Mouse (Mus musculus) forebrain, embryonic 11.5 days (tissue): Measurements from ENCODE around the gene Anks1. TPM values are rescaled to one million over a fixed set of nuclear protein-coding genes. Genes with fewer than 3 reads are reported as not detected.
"Not testable (repeated sequence)": the region's sequence is repeated elsewhere in the genome, so short reads cannot be mapped to it uniquely, and the experiment has no call there.

Source experiments
- ATAC-seq: fragments of 200-750 bp; cut with Nextera tagmentation; replicated peaks from 2 replicates; pipeline ENCODE4 v1.8.0; 2017; ENCODE audit warnings: moderate TSS enrichment; ENCODE audit not compliant: low FRiP score
- DNase-seq: peaks from one replicate; pipeline ENCODE4 v3.0.0-alpha.2; 2017; ENCODE audit warnings: low spot score
- H3K27ac ChIP-seq: fragments of 300-500 bp; sonication (generic); 2 replicates; pipeline ENCODE4 v1.5.1; 2014; ENCODE audit warnings: low read depth, low read length
- H3K27me3 ChIP-seq: fragments of 300-500 bp; sonication (generic); 2 replicates; pipeline ENCODE4 v1.6.1; 2014; ENCODE audit warnings: mild to moderate bottlenecking, low read length, mixed read lengths; ENCODE audit not compliant: control insufficient read depth, insufficient read depth
- H3K36me3 ChIP-seq: fragments of 300-500 bp; sonication (generic); 2 replicates; pipeline ENCODE4 v1.6.1; 2014; ENCODE audit warnings: mild to moderate bottlenecking, low read length, moderate library complexity, mixed read lengths; ENCODE audit not compliant: control insufficient read depth, insufficient read depth
- H3K4me1 ChIP-seq: fragments of 300-500 bp; sonication (generic); replicated peaks from 2 replicates; pipeline ENCODE4 v1.6.1; 2014; ENCODE audit warnings: low read length, mixed read lengths; ENCODE audit not compliant: control insufficient read depth, insufficient read depth
- H3K4me2 ChIP-seq: fragments of 300-500 bp; sonication (generic); 2 replicates; pipeline ENCODE4 v1.6.1; 2014; ENCODE audit warnings: low read depth, mild to moderate bottlenecking, low read length, moderate library complexity, mixed read lengths; ENCODE audit not compliant: severe bottlenecking
- H3K4me3 ChIP-seq: fragments of 300-500 bp; sonication (generic); 2 replicates; pipeline ENCODE4 v1.5.1; 2014; ENCODE audit warnings: low read depth, low read length
- H3K9ac ChIP-seq: fragments of 300-500 bp; sonication (generic); 2 replicates; pipeline ENCODE4 v1.6.1; 2014; ENCODE audit warnings: low read length
- H3K9me3 ChIP-seq: fragments of 300-500 bp; sonication (generic); 2 replicates; pipeline ENCODE4 v1.6.1; 2016; ENCODE audit warnings: low read length, mixed read lengths; ENCODE audit not compliant: control insufficient read depth
- WGBS: fragments of 180-500 bp; shearing (Covaris S2); extraction: QIAGEN DNeasy Blood & Tissue Kit; methylation state at CpG from one replicate; pipeline ENCODE4 v1.1.7; 2014; 5-methylcytosine and 5-hydroxymethylcytosine counted together
- polyA plus RNA-seq: library from polyadenylated mRNA; unstranded; fragments of >200 nt; fragmentation: Nextera tagmentation; extraction: Ambion mirVana; gene quantifications from 2 replicates; pipeline ENCODE4 v1.2.1, GENCODE M21; 2014

The Anks1 gene
- polyA plus RNA-seq, 1 experiment from 2014 or later, result 42.6 TPM

DNA sequence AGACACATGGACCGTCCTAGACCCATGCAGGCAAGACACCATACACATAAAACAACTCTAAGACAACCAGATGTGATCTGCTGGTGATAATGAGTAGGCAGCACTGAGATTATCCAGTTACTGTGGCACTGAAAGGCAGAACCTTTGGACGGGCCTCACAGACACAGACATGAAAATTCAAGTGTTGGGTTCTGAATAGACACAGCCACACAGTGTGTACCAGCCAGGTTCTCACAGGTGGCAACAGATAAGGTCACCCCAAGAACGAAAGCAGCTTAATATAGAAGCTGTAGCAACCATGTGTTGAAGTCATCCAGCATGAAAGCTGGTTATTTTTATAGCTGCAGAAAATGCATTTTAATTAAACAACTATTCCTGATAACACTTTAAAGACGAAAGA lies 64.2 kb downstream of the Anks1 start:
- H3K9ac ChIP-seq, result no peak overlapping the region
- no peak overlapping the region for H3K4me3 ChIP-seq
- no peak overlapping the region for H3K27ac ChIP-seq
- H3K36me3 ChIP-seq, result no peaks in the 10 kb centered on the region; the same call in 1 of the 2 replicates
- no peak for ATAC-seq
- no peak for DNase-seq
- no peak overlapping the region for H3K4me2 ChIP-seq
- no peaks in the 10 kb centered on the region for H3K9me3 ChIP-seq
- 93% methylated on average over 4 of the region's 4 CpGs for WGBS
- no peaks in the 10 kb centered on the region for H3K27me3 ChIP-seq
- H3K4me1 ChIP-seq, result no peaks in the 10 kb centered on the region

DNA sequence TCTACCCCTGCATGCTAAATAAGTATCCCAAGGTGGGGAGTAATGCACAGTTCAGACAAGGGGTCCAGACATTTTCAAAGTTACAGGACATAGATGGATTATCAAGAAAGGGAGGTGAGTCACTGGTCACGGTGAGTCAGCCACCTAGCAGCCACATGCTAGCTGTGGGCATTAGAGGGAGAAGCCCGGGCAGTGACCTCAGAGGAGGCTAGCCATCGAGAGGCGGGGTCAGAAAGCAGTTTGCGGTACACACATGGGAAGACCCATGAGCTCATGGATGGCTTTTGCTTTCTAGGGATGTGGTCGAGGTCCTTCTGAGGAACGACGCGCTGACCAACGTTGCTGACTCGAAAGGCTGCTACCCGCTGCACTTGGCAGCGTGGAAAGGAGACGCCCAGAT lies 67.2 kb downstream of the Anks1 start:
- Histone ChIP-seq H3K4me2 (no peak overlapping the region), H3K4me3 (no peak overlapping the region), H3K27me3 (no peaks in the 10 kb centered on the region), H3K9me3 (no peaks in the 10 kb centered on the region), H3K36me3 (no peaks in the 10 kb centered on the region; the same call in 1 of the 2 replicates), H3K27ac (no peak overlapping the region), H3K9ac (no peak overlapping the region), H3K4me1 (no peaks in the 10 kb centered on the region)
- no peak for DNase-seq
- 92% methylated on average over 14 of the region's 14 CpGs for WGBS
- no peak for ATAC-seq

DNA sequence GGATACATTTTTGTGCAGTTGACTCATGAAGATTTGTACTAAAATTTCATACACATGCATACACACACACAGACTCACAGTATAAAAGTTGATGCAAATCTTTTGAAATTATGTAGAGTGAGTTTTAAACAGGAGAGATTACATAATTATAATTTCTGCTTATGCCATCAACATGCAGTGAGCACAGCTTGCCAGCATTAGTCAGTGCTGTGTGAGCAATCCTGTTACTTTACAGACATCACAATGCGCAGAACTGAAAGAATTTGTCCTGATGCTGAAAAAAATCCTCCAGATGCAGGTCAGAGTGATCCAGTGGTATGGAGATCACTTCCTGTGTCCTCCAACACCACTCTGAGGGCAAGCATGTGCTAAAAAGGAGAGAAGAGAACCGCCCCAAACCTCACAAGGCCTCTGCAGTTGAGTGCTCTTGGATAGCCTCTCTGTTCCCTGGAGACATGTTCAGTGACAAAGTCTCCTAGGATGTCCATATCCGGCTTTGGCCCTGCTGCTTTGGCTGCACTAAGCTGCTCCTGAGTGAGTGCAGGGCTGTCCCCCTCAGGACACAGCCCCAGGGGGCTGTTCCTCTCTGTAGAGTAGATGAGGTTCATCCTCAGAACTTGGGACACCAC lies 68.0 kb downstream of the Anks1 start:
- H3K9ac ChIP-seq, result no peak overlapping the region
- WGBS, result 94% methylated on average over 3 of the region's 3 CpGs
- H3K27me3 ChIP-seq, result no peaks in the 10 kb centered on the region
- no peak overlapping the region for H3K4me2 ChIP-seq
- DNase-seq, result no peak
- no peaks in the 10 kb centered on the region for H3K4me1 ChIP-seq
- H3K27ac ChIP-seq, result no peak overlapping the region
- H3K36me3 ChIP-seq, result no peaks in the 10 kb centered on the region; the same call in 1 of the 2 replicates
- no peak overlapping the region for H3K4me3 ChIP-seq
- no peak for ATAC-seq
- H3K9me3 ChIP-seq, result no peaks in the 10 kb centered on the region

DNA sequence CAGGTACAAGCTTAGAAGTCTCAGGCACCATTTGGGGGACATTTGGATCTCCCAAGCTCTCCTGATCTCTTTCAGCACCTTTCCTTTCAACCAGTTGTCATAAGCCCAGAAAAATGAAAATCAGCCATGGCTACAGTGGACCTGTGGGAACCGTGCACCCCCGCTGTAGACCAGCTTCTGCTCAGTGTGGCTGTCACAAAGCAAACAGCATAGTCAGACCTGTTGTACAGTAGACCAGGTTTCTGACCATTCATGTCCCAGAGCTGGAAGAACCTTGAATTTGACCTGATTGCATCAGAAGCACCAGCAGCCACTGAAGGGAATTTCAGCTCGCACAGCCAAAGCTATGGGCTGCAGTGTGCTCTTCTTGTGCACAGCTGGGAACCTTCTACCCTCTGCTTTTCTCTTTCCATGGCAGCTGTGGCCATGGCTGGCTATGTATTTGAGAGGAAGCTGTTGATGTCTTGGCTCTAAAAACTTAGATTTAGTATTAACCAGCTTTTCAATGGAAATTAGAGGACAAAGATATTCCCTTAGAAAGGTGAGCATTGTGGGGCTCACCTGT lies 71.4 kb downstream of the Anks1 start:
- DNase-seq (no peak), ATAC-seq (no peak)
- H3K4me3 ChIP-seq, result no peak overlapping the region
- H3K9me3 ChIP-seq, result no peaks in the 10 kb centered on the region
- no peaks in the 10 kb centered on the region for H3K4me1 ChIP-seq
- H3K4me2 ChIP-seq, result no peak overlapping the region
- no peak overlapping the region for H3K27ac ChIP-seq
- no peak overlapping the region for H3K9ac ChIP-seq
- H3K36me3 ChIP-seq, result no peaks in the 10 kb centered on the region; the same call in 1 of the 2 replicates
- H3K27me3 ChIP-seq, result no peaks in the 10 kb centered on the region
- 97% methylated on average over 3 of the region's 3 CpGs for WGBS

DNA sequence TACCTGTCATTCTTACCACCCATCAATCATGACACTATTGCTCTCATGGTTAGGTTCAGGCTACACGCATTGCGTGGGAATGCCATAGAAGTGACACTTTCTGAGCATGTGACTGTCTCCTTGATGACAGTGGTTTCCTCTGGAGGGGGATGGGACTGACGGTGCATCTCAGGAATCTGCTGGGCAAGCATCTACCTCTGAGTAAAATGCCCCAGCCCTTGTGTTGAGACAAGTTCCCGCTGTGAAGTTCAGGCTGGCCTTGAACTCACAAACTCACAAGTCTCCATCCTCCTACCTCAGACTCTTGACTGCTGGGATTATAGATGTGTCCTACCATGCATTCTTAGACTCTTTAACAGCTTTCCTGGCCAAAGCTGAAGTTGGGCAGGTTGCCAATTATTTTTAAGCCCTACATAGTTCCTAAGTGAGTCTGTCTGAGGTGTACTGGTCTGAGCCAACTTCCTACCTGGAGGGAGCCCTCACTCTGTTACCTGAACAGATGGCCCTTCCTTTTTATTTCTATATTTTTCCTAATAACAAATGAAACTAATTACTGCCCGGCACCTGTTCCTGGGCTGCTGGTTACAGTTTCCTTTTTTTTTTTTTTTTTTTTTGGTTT lies 72.5 kb downstream of the Anks1 start:
- no peak overlapping the region for H3K27ac ChIP-seq
- no peaks in the 10 kb centered on the region for H3K4me1 ChIP-seq
- H3K4me2 ChIP-seq, result no peak overlapping the region
- H3K36me3 ChIP-seq, result no peaks in the 10 kb centered on the region; the same call in 1 of the 2 replicates
- no peak overlapping the region for H3K4me3 ChIP-seq
- DNase-seq (no peak), ATAC-seq (no peak)
- no peaks in the 10 kb centered on the region for H3K9me3 ChIP-seq
- H3K9ac ChIP-seq, result no peak overlapping the region
- 90% methylated on average over 5 of the region's 5 CpGs for WGBS
- H3K27me3 ChIP-seq, result no peaks in the 10 kb centered on the region

DNA sequence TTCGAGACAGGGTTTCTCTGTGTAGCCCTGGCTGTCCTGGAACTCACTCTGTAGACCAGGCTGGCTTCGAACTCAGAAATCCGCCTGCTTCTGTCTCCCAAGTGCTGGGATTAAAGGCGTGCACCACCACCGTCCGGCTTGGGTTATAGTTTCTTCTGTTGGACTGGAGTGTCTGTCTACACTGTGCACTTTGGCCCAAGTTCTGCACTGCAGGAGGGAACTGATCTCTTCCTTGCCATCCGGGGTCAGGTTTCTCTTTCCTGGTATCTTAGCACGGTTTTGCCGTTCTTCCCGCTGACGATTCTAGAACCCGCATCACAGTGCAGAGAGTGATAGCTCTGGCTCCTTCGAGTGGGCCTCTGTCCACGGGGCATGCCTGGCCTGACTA lies 73.0 kb downstream of the Anks1 start:
- DNase-seq, H3K27ac ChIP-seq, H3K27me3 ChIP-seq, H3K4me2 ChIP-seq, H3K4me3 ChIP-seq, H3K4me1 ChIP-seq, H3K36me3 ChIP-seq, H3K9ac ChIP-seq, ATAC-seq, H3K9me3 ChIP-seq: not testable (repeated sequence)
- WGBS, result 90% methylated on average over 14 of the region's 14 CpGs

DNA sequence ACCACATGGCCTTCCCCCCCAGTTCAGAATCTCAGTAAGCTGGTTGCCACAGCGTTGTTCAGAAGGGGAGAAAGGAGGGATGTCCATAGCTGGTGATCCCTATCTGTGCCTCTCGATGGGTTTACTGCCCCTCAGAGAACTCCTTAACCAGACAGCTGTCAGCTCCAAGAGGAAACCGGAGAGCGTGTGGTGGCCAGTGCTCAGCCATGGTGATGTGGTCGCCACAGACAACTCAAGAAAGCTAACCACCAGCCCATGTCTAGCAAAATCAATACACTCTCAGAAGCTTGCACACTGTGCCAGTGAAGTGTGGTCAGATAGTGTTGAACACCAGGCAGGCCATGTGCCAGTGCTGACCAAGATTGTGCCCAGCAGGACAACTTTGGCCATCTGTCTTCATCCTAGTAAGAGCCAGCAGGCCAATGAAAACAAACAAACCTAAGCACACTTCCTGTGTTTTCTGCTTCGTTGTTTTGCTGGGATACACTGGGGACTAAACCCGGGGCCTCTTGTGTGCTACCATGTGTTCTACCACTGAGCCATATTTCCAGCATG lies 73.7 kb downstream of the Anks1 start:
- H3K27ac ChIP-seq, result no peak overlapping the region
- H3K9ac ChIP-seq, result no peak overlapping the region
- no peaks in the 10 kb centered on the region; the same call in 1 of the 2 replicates for H3K36me3 ChIP-seq
- no peaks in the 10 kb centered on the region for H3K4me1 ChIP-seq
- no peaks in the 10 kb centered on the region for H3K9me3 ChIP-seq
- H3K4me2 ChIP-seq, result no peak overlapping the region
- WGBS, result 92% methylated on average over 7 of the region's 7 CpGs
- H3K4me3 ChIP-seq, result no peak overlapping the region
- ATAC-seq (no peak), DNase-seq (no peak)
- H3K27me3 ChIP-seq, result no peaks in the 10 kb centered on the region

DNA sequence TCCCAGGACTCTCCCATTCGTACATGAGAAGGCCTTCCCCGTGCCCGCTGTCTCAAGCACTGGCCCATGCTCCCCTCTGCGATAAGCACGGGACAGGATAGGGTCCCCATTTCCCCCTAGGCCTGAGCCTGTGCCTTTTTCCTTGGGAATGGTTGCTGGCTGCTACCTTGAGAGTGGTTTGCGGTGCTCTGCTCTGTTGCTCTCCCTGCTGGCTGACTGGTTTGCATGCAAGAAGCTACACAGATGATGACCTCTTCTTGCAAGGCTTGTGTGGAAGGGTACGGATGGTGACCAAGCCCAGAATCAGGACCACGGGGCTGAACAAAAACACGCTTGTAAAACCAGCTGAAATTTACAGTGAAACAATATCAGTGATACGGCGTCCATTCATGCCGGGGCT lies 75.3 kb downstream of the Anks1 start:
- Histone ChIP-seq H3K9ac (no peak overlapping the region), H3K27me3 (no peaks in the 10 kb centered on the region), H3K4me3 (no peak overlapping the region), H3K36me3 (no peaks in the 10 kb centered on the region; the same call in 1 of the 2 replicates), H3K27ac (no peak overlapping the region), H3K4me2 (no peak overlapping the region), H3K4me1 (no peaks in the 10 kb centered on the region), H3K9me3 (no peaks in the 10 kb centered on the region)
- DNase-seq (no peak), ATAC-seq (no peak)
- 94% methylated on average over 12 of the region's 12 CpGs for WGBS
